Mouse (Mus musculus) T-helper 17 cell (primary cell): ENCODE data around the gene Kcnk3.

Experiments
- in situ Hi-C, 2 experiments: fragments of 300-600 bp; cut with MboI, MseI; formaldehyde crosslinking; loops; 1 replicate in 1 of 2; 2 replicates in 1 of 2; pipeline ENCODE4 v1.15.1; 2025; ENCODE audit warnings: high pct_unique_total_duplicates in 2 of 2

Gene Kcnk3

GRCm38 (mm10) chr5:30626331-30627105 is 38.5 kb downstream of the Kcnk3 start:
- in situ Hi-C loops, result loop anchor here (10.0 to 25.0 kb wide), 2 partner anchors 342 to 1239 kb away; partner anchors contain the start of genes Drc1 (in 1 of the 2) and Lmbr1 (in 1 of the 2)

- in situ Hi-C loops, result loop anchor here (10.0 to 25.0 kb wide), 2 partner anchors 344 to 1241 kb away; partner anchors contain the start of genes Drc1 (in 1 of the 2) and Lmbr1 (in 1 of the 2)
These were observed 40.5 kb downstream of the Kcnk3 start for GRCm38 (mm10) chr5:30628511-30628910.

GRCm38 (mm10) chr5:30630401-30630800 is 42.4 kb downstream of the Kcnk3 start:
- in situ Hi-C loops, result loop anchor here in 1 of 2 experiments (10.0 to 25.0 kb wide), 2 partner anchors 416 to 1243 kb away; partner anchors contain the start of gene Lmbr1

- in situ Hi-C loops, result loop anchor here in 1 of 2 experiments (10.0 to 25.0 kb wide), 2 partner anchors 417 to 1245 kb away; partner anchors contain the start of gene Lmbr1
These were observed 44.2 kb downstream of the Kcnk3 start for GRCm38 (mm10) chr5:30632134-30632533.

GRCm38 (mm10) chr5:30636994-30637393 is 49.0 kb downstream of the Kcnk3 start:
- in situ Hi-C loops, result loop anchor here (5.0 to 25.0 kb wide), 4 partner anchors 120 to 1250 kb away; partner anchors contain the start of gene Lmbr1 (in 1 of the 2)

- in situ Hi-C loops, result loop anchor here (5.0 to 25.0 kb wide), 4 partner anchors 121 to 1251 kb away; partner anchors contain the start of gene Lmbr1 (in 1 of the 2)
These were observed 50.1 kb downstream of the Kcnk3 start for GRCm38 (mm10) chr5:30638041-30638440.

- in situ Hi-C loops, result loop anchor here in 1 of 2 experiments (25.0 kb wide), 1 partner anchor 1256 kb away; the partner anchor contains the start of gene Lmbr1
These were observed 55.7 kb downstream of the Kcnk3 start for GRCm38 (mm10) chr5:30643477-30644179.

- in situ Hi-C loops, result loop anchor here in 1 of 2 experiments (25.0 kb wide), 1 partner anchor 1259 kb away; the partner anchor contains the start of gene Lmbr1
These were observed 58.1 kb downstream of the Kcnk3 start for GRCm38 (mm10) chr5:30646036-30646435.

- in situ Hi-C loops, result loop anchor here in 1 of 2 experiments (25.0 kb wide), 1 partner anchor 1260 kb away; the partner anchor contains the start of gene Lmbr1
These were observed 59.4 kb downstream of the Kcnk3 start for GRCm38 (mm10) chr5:30647396-30647795.

GRCm38 (mm10) chr5:30647815-30648560 is 60.0 kb downstream of the Kcnk3 start, which contains the start of gene Slc35f6:
Gene Slc35f6, plus strand, starts transcription at chr5:30647933.
- in situ Hi-C loops, result loop anchor here in 1 of 2 experiments (25.0 kb wide), 1 partner anchor 1261 kb away; the partner anchor contains the start of gene Lmbr1

- in situ Hi-C loops, result loop anchor here in 1 of 2 experiments (25.0 kb wide), 1 partner anchor 1262 kb away; the partner anchor contains the start of gene Lmbr1
These were observed 61.6 kb downstream of the Kcnk3 start for GRCm38 (mm10) chr5:30649558-30649957.

GRCm38 (mm10) chr5:30650756-30651155 is 62.8 kb downstream of the Kcnk3 start:
- in situ Hi-C loops, result loop anchor here in 1 of 2 experiments (10.0 kb wide), 1 partner anchor 386 kb away; no protein-coding TSS in a partner anchor

- in situ Hi-C loops, result loop anchor here in 1 of 2 experiments (10.0 kb wide), 1 partner anchor 387 kb away; no protein-coding TSS in a partner anchor
These were observed 63.6 kb downstream of the Kcnk3 start for GRCm38 (mm10) chr5:30651554-30651953.

- in situ Hi-C loops, result loop anchor here in 1 of 2 experiments (10.0 kb wide), 1 partner anchor 388 kb away; no protein-coding TSS in a partner anchor
These were observed 65.3 kb downstream of the Kcnk3 start for GRCm38 (mm10) chr5:30653246-30653645.

- in situ Hi-C loops, result loop anchor here in 1 of 2 experiments (10.0 kb wide), 1 partner anchor 390 kb away; no protein-coding TSS in a partner anchor
These were observed 67.1 kb downstream of the Kcnk3 start for GRCm38 (mm10) chr5:30655042-30655441.

- in situ Hi-C loops, result loop anchor here in 1 of 2 experiments (10.0 kb wide), 1 partner anchor 391 kb away; no protein-coding TSS in a partner anchor
These were observed 67.7 kb downstream of the Kcnk3 start for GRCm38 (mm10) chr5:30655526-30656195.

- in situ Hi-C loops, result loop anchor here in 1 of 2 experiments (10.0 kb wide), 1 partner anchor 394 kb away; no protein-coding TSS in a partner anchor
These were observed 71.1 kb downstream of the Kcnk3 start for GRCm38 (mm10) chr5:30659042-30659441.

- in situ Hi-C loops, result loop anchor here in 1 of 2 experiments (10.0 kb wide), 1 partner anchor 1435 kb away; no protein-coding TSS in a partner anchor
These were observed 72.3 kb downstream of the Kcnk3 start for GRCm38 (mm10) chr5:30660278-30660677.

- in situ Hi-C loops, result loop anchor here in 1 of 2 experiments (10.0 kb wide), 1 partner anchor 1434 kb away; no protein-coding TSS in a partner anchor
These were observed 72.8 kb downstream of the Kcnk3 start for GRCm38 (mm10) chr5:30660813-30661212.
